Mouse (Mus musculus) ES-E14 (cell line): ENCODE results near the gene Nup107. TPM values are rescaled to one million over a fixed set of nuclear protein-coding genes. Genes with fewer than 3 reads are reported as not detected.

ENCODE experiments used
- DNase-seq: peaks from one replicate; pipeline ENCODE4 v3.0.0-alpha.2; 2013; ENCODE audit warnings: low read depth, low spot score
- H3K27ac ChIP-seq: 2 replicates; pipeline ENCODE4 v1.5.1; 2012; ENCODE audit warnings: low read depth, mild to moderate bottlenecking, low read length, moderate library complexity, mixed read lengths; ENCODE audit not compliant: poor library complexity, insufficient read depth, severe bottlenecking
- H3K36me3 ChIP-seq: 2 replicates; pipeline ENCODE4 v1.6.1; 2012; ENCODE audit warnings: mild to moderate bottlenecking, low read length, moderate library complexity, mixed read lengths; ENCODE audit not compliant: control insufficient read depth, poor library complexity, insufficient read depth, severe bottlenecking
- H3K4me1 ChIP-seq, 2 experiments: fragments of 150-350 bp in 1 of 2; sonication (generic) in 1 of 2; 2 replicates each; pipeline ENCODE4 v1.6.1; 2012; ENCODE audit warnings: low read length in 2 of 2, mild to moderate bottlenecking in 1 of 2, mixed read lengths in 1 of 2; ENCODE audit not compliant: control insufficient read depth in 2 of 2, insufficient read depth in 2 of 2, poor library complexity in 1 of 2
- H3K4me3 ChIP-seq, 2 experiments: fragments of 150-350 bp in 1 of 2; sonication (generic) in 1 of 2; 2 replicates each; pipeline ENCODE4 v1.5.1; 2012; ENCODE audit warnings: low read length in 2 of 2, low read depth in 1 of 2, mild to moderate bottlenecking in 1 of 2, mixed read lengths in 1 of 2; ENCODE audit not compliant: insufficient read depth in 1 of 2, poor library complexity in 1 of 2, severe bottlenecking in 1 of 2
- H3K9ac ChIP-seq: 2 replicates; pipeline ENCODE4 v1.6.1; 2012; ENCODE audit warnings: low read depth, mild to moderate bottlenecking, low read length, mixed read lengths; ENCODE audit not compliant: poor library complexity, insufficient read depth, severe bottlenecking
- H3K9me3 ChIP-seq: fragments of 150-350 bp; sonication (generic); 2 replicates; pipeline ENCODE4 v1.6.1; 2012; ENCODE audit warnings: low read depth, mild to moderate bottlenecking, low read length; ENCODE audit not compliant: control insufficient read depth, insufficient read depth
- CHD2 ChIP-seq: IDR thresholded peaks from 2 replicates; pipeline ENCODE4 v1.6.1; 2014; ENCODE audit warnings: mild to moderate bottlenecking, low read depth, low read length, inconsistent platforms
- HCFC1 ChIP-seq: IDR thresholded peaks from 2 replicates; pipeline ENCODE4 v1.6.1; 2012; ENCODE audit warnings: low read length, inconsistent platforms, borderline replicate concordance; ENCODE audit not compliant: insufficient read depth
- MAFK ChIP-seq: IDR thresholded peaks from 2 replicates; pipeline ENCODE4 v1.6.1; 2014; ENCODE audit warnings: mild to moderate bottlenecking, low read depth, low read length, inconsistent platforms; ENCODE audit not compliant: insufficient read depth
- ZC3H11A ChIP-seq: IDR thresholded peaks from 2 replicates; pipeline ENCODE4 v1.6.1; 2012; ENCODE audit warnings: low read depth, mild to moderate bottlenecking, inconsistent platforms, low read length, borderline replicate concordance
- ZNF384 ChIP-seq: IDR thresholded peaks from 2 replicates; pipeline ENCODE4 v1.6.1; 2012; ENCODE audit warnings: low read depth, low read length, inconsistent platforms
- in situ Hi-C, 2 experiments: fragments of 600-800 bp; cut with MboI; formaldehyde crosslinking; loops; one replicate each; pipeline ENCODE4 v1.15.1; 2025; ENCODE audit warnings: low sequenced_read_pairs in 2 of 2, inconsistent platforms in 1 of 2; ENCODE audit not compliant: unreplicated experiment in 2 of 2
- total RNA-seq: library from RNA; depleted of rRNA; stranded (reverse); fragments of 300-350 nt; gene quantifications from 2 replicates; pipeline ENCODE4 v1.2.3, GENCODE M21; 2012; rRNA removed

Gene Nup107
- 70.7 and 80.8 TPM in 2 replicates for total RNA-seq

GRCm38 (mm10) chr10:117792141-117793091, at the start of gene Nup107:
Gene Nup107 (minus strand): TSS chr10:117792705.
- peak; percentile 99 for DNase-seq
- TF ChIP-seq ZC3H11A (no peak), HCFC1 (peak; percentile 70; the same call in 1 of the 2 replicates), CHD2 (no peak)
- Histone ChIP-seq H3K36me3 (peaks cover 5% of the 10 kb centered on the region; the same call in 1 of the 2 replicates), H3K9me3 (no peaks in the 10 kb centered on the region), H3K9ac (peak within 1 kb of the TSS; percentile 97), H3K4me3 (peak within 1 kb of the TSS; percentile 93 to 95), H3K4me1 (peaks cover 0 to 8% of the 10 kb centered on the region in 2 experiments; a peak in 3 of 4 replicates), H3K27ac (peak within 1 kb of the TSS; percentile 74)
- in situ Hi-C loops, result no loop called here

GRCm38 (mm10) chr10:117841765-117842164, 49.3 kb upstream of the Nup107 start:
- peaks cover 0 to 2% of the 10 kb centered on the region in 2 experiments; a peak in 1 of 4 replicates for H3K4me1 ChIP-seq
- H3K9ac ChIP-seq, result no peak overlapping the region
- H3K36me3 ChIP-seq, result no peaks in the 10 kb centered on the region
- TF ChIP-seq CHD2, result no peak
- no peak for TF ChIP-seq HCFC1
- no peak for TF ChIP-seq MAFK
- no peak for TF ChIP-seq ZNF384
- no peak for TF ChIP-seq ZC3H11A
- no peak overlapping the region for H3K27ac ChIP-seq
- DNase-seq, result no peak
- no peaks in the 10 kb centered on the region for H3K9me3 ChIP-seq
- H3K4me3 ChIP-seq, result no peak overlapping the region
- in situ Hi-C loops, result no loop called here

- H3K9ac ChIP-seq, result no peak overlapping the region
- TF ChIP-seq HCFC1, result no peak
- TF ChIP-seq ZNF384, result no peak
- no peak for TF ChIP-seq CHD2
- no peak for TF ChIP-seq ZC3H11A
- TF ChIP-seq MAFK, result no peak
Observed at GRCm38 (mm10) chr10:117840431-117840995, 48.0 kb upstream of the Nup107 start.

DNA sequence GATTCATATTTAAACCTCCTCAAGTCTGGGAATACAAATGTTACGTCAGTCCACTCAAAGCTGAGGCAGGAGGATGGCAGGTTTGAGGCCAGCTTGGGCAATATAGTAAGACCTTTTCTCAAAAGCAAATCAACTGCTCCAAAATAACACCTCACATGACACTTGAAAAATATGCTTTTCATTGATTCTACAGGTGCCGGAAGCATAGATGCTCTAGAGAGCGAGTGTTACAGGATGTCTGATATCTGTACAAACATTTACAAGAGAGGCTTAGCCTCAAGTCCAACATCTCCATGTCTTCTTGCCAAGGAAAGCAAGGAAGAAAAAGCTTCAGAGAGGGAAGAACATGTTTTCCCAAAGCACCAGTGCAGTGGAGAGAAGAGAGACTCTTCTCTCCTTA, 47.2 kb upstream of the Nup107 start:
- H3K27ac ChIP-seq, result no peak overlapping the region
- TF ChIP-seq ZC3H11A, result no peak
- TF ChIP-seq ZNF384, result no peak
- no peak for TF ChIP-seq CHD2
- no peak for TF ChIP-seq HCFC1
- TF ChIP-seq MAFK, result no peak
- H3K4me3 ChIP-seq, result no peak overlapping the region
- H3K36me3 ChIP-seq, result no peaks in the 10 kb centered on the region
- DNase-seq, result no peak
- H3K4me1 ChIP-seq, result peaks cover 0 to 4% of the 10 kb centered on the region in 2 experiments; a peak in 1 of 4 replicates
- in situ Hi-C loops, result no loop called here
- H3K9me3 ChIP-seq, result no peaks in the 10 kb centered on the region
- no peak overlapping the region for H3K9ac ChIP-seq

More at GRCm38 (mm10) chr10:117840431-117840995, 48.0 kb upstream of the Nup107 start:
- H3K4me1 ChIP-seq, result peaks cover 0 to 2% of the 10 kb centered on the region in 2 experiments; a peak in 1 of 4 replicates
- no peak overlapping the region for H3K27ac ChIP-seq
- no peak overlapping the region for H3K4me3 ChIP-seq
- H3K9me3 ChIP-seq, result no peaks in the 10 kb centered on the region
- no peaks in the 10 kb centered on the region for H3K36me3 ChIP-seq
- DNase-seq, result no peak
- in situ Hi-C loops, result no loop called here
